Mouse (Mus musculus): ENCODE results near the gene Ankrd17. TPM values are rescaled to one million over a fixed set of nuclear protein-coding genes. Genes with fewer than 3 reads are reported as not detected.
A peak's percentile ranks its signal among the peaks of the same experiment; 100 is the strongest.

Gene Ankrd17
- total RNA-seq, 2 experiments from 2014 or later = 46.7 to 51.7 TPM

- DNase-seq (ENCODE audit: low spot score) = no peak
Observed at GRCm38 (mm10) chr5:90222937-90223336, 143.4 kb downstream of the Ankrd17 start.

GRCm38 (mm10) chr5:90217791-90218190 is 148.6 kb downstream of the Ankrd17 start:
- no peak for DNase-seq (ENCODE audit: low spot score)

DNA sequence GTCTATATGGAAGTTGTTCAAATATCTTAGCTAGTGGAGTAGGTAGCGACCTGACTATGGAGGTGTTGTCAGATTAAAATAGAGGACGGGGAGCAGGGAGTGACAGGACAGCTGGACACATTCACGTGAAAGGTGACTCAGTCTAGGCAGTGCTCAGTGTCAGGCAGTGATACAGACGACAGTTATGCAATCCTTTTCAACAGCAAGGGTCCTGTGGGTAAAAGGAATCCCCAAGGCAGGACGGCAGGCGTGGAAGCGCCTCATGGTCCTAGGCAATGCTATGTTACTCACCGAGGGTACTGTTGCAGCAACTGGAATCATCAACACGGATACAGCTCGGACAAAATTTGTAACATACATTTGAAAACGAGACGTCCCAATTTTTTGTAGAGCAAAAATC is 149.2 kb downstream of the Ankrd17 start:
- no peak for DNase-seq (ENCODE audit: low spot score)

GRCm38 (mm10) chr5:90213356-90213755 is 153.0 kb downstream of the Ankrd17 start:
- DNase-seq (ENCODE audit: low spot score) = no peak

GRCm38 (mm10) chr5:90203168-90203567 is 163.2 kb downstream of the Ankrd17 start:
- peak; percentile 49 for DNase-seq (ENCODE audit: low spot score)

DNA sequence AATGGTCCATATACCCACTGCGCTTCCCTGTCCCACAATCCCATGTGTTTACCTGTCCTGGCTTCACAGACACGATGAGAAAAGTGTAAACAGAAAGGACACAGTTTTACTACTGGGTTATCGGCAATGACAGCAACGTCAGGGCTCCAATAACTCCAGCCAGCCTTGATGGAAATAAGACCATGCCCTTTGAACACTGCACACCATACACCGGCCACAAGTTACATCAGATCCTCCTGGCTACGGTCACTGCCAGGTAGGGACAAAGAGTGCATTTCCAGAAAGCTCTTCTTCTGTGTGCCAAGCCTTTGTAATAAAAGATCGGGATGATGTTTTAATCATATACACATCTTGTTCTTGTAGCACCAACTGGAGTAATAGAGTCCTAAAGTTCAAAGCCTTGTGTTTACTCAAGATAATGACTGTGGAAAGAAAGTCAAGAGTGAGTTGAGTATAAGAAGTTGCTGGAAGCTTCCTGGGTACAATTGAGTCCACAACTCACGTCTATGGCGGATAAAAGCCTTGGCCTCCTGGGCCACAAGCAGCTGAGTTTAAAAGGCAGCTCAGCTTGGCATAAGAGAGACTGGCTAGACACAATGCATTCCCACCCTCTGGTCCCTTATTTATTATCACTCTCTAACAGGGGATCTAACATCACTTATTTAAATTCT is 163.8 kb downstream of the Ankrd17 start:
- DNase-seq (ENCODE audit: low spot score) = no peak

- no peak for DNase-seq (ENCODE audit: low spot score)
Observed at GRCm38 (mm10) chr5:90199922-90200632, 166.3 kb downstream of the Ankrd17 start.

DNA sequence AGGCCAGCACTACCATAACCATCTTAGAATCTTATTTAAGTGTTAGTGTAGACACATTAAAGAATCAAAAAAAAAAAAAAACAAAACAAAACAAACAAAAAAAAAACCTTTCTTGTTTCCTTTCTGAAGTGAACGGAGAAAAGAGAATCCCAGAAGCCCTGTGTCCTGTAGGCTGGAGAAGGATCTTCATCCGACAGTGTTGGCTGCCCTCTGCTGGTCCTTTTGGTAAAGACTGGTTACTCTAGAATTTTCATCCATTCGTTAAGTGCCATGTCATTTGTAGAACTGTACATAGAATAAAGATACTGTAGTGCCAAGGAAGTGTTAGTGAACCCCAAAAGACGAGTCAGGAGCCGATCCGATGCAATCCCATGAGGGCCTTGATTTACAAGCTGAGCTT is 171.5 kb downstream of the Ankrd17 start:
- peak; percentile 40 for DNase-seq (ENCODE audit: low spot score)

DNA sequence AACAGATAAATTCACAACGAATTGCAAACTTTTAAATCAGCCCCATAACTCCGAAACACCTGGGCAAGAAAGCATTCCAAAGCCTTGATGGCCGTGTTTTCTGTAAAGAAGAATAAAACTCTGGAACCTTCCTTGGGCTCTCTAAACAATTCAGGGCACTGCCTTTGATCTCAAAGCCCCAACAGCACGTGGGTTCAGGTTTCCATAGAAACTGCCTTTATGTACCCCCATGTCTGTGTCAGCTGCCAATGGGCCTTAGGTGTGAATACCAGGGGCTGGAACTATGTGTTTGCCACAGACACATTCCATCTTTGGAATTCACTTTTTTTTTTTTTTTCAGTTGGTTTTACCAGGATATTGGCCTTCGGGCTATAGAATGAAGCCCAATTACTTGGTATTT is 183.6 kb downstream of the Ankrd17 start:
- DNase-seq (ENCODE audit: low spot score) = no peak

DNA sequence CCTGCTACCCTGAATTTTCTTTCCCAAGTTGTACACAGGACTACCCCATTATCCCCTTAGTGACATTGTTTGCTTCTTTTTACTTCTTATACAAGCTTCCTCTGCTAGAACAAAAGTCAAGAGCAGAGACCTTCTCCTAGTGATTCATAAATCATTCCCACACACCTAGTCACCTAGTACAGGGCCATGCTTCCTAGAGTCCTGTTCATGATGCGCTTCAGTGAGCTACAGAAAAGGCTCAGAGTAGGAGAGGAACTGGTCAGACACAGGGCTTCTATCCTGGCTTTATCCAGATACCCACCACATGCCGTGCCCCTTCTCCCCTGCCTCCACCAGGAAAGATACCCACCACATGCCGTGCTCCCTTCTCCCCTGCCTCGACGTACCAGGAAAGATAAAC is 187.3 kb downstream of the Ankrd17 start:
- no peak for DNase-seq (ENCODE audit: low spot score)

- DNase-seq (ENCODE audit: low spot score) = no peak
Observed at GRCm38 (mm10) chr5:90178116-90178515, 188.3 kb downstream of the Ankrd17 start.

Other genes starting within 250 kb of the Ankrd17 start
- 1 to 10 TPM; 8.7 to 9.2 TPM for gene Cox18, start 142.6 kb downstream of the Ankrd17 start, total RNA-seq (2021)
- gene Gm9958, start 627 bp upstream of the Ankrd17 start, total RNA-seq (2021) = under 1 TPM; 0.40 to 0.53 TPM
- 10 to 100 TPM in 1 of 2 experiments, under 1 TPM in 1; 0.14 to 26.8 TPM for gene Alb, start 94.3 kb upstream of the Ankrd17 start, total RNA-seq (2021)
- not detected for gene Afp, start 124.2 kb upstream of the Ankrd17 start, total RNA-seq (2021)
- under 1 TPM in 1 of 2 experiments, not detected in 1; 0.17 TPM for gene Afm, start 152.4 kb upstream of the Ankrd17 start, total RNA-seq (2021)
- gene 5830473C10Rik, start 194.5 kb upstream of the Ankrd17 start, total RNA-seq (2021) = not detected